Mouse (Mus musculus) forebrain, embryonic 14.5 days (tissue): Measurements from ENCODE around the gene Lif. TPM values are rescaled to one million over a fixed set of nuclear protein-coding genes. Genes with fewer than 3 reads are reported as not detected.

Source experiments
- ATAC-seq: fragments of 200-750 bp; cut with Nextera tagmentation; 2 replicates; pipeline ENCODE4 v1.8.0; 2017; ENCODE audit warnings: mild to moderate bottlenecking, moderate library complexity
- DNase-seq: peaks from one replicate; pipeline ENCODE4 v3.0.0-alpha.2; 2015; ENCODE audit warnings: low spot score
- H3K27ac ChIP-seq: fragments of 300-500 bp; sonication (generic); 2 replicates; pipeline ENCODE4 v1.5.1; 2014; ENCODE audit warnings: low read depth, mild to moderate bottlenecking, control low read depth, low read length, moderate library complexity
- H3K27me3 ChIP-seq: fragments of 300-500 bp; sonication (generic); replicated peaks from 2 replicates; pipeline ENCODE4 v1.6.1; 2014; ENCODE audit warnings: low read length, control low read depth, mixed read lengths; ENCODE audit not compliant: control insufficient read depth, insufficient read depth
- H3K36me3 ChIP-seq: fragments of 300-500 bp; sonication (generic); 2 replicates; pipeline ENCODE4 v1.6.1; 2014; ENCODE audit warnings: low read length, control low read depth; ENCODE audit not compliant: control insufficient read depth, insufficient read depth
- H3K4me1 ChIP-seq: fragments of 300-500 bp; sonication (generic); 2 replicates; pipeline ENCODE4 v1.6.1; 2014; ENCODE audit warnings: antibody characterized with exemption, low read length, control low read depth; ENCODE audit not compliant: control insufficient read depth, insufficient read depth
- H3K4me2 ChIP-seq: fragments of 300-500 bp; sonication (generic); 2 replicates; pipeline ENCODE4 v1.6.1; 2014; ENCODE audit warnings: mild to moderate bottlenecking, control low read depth, low read length
- H3K4me3 ChIP-seq: fragments of 300-500 bp; sonication (generic); 2 replicates; pipeline ENCODE4 v1.5.1; 2014; ENCODE audit warnings: low read depth, low read length, control low read depth
- H3K9ac ChIP-seq: fragments of 300-500 bp; sonication (generic); 2 replicates; pipeline ENCODE4 v1.6.1; 2014; ENCODE audit warnings: mild to moderate bottlenecking, low read length, control low read depth, moderate library complexity
- H3K9me3 ChIP-seq: fragments of 300-500 bp; sonication (generic); replicated peaks from 2 replicates; pipeline ENCODE4 v1.6.1; 2016; ENCODE audit warnings: low read length, control low read depth, mixed read lengths; ENCODE audit not compliant: control insufficient read depth
- WGBS: fragments of 180-500 bp; shearing (Covaris S2); extraction: QIAGEN DNeasy Blood & Tissue Kit; methylation state at CpG from one replicate; pipeline ENCODE4 v1.1.7; 2014; 5-methylcytosine and 5-hydroxymethylcytosine counted together
- polyA plus RNA-seq: library from polyadenylated mRNA; unstranded; fragments of >200 nt; fragmentation: Nextera tagmentation; extraction: Ambion mirVana; gene quantifications from 2 replicates; pipeline ENCODE4 v1.2.1, GENCODE M21; 2014

The Lif gene
- polyA plus RNA-seq, 1 experiment from 2014 or later, result not detected

DNA sequence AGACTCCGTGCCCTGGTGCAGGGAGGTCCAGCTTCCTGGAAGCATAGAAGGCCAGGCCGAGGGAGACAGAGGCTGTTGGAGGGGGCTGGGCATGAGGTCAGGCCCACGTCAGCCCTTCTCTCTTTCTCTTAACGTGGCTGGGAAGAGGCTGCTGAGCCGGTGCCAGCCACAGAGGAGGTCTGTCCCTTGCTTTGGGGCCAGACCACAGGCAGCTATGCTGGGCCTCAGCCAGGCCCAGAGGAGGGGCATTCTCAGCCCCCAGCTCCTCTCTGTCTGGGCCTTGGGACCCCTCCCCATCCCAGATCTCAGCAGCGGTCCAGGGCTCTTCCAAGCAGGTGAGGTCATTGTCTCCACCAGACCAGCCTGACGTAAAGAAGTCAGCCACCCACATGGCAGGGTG, 22.6 kb downstream of the Lif start:
- H3K36me3 ChIP-seq, result no peaks in the 10 kb centered on the region
- H3K4me3 ChIP-seq, result no peak overlapping the region
- H3K27ac ChIP-seq, result no peak overlapping the region
- no peak overlapping the region for H3K9ac ChIP-seq
- H3K9me3 ChIP-seq, result no peaks in the 10 kb centered on the region
- H3K4me2 ChIP-seq, result no peak overlapping the region
- no peak for DNase-seq
- no peaks in the 10 kb centered on the region for H3K4me1 ChIP-seq
- H3K27me3 ChIP-seq, result no peaks in the 10 kb centered on the region
- ATAC-seq, result no peak
- WGBS, result 45% methylated on average over 7 of the region's 7 CpGs

DNA sequence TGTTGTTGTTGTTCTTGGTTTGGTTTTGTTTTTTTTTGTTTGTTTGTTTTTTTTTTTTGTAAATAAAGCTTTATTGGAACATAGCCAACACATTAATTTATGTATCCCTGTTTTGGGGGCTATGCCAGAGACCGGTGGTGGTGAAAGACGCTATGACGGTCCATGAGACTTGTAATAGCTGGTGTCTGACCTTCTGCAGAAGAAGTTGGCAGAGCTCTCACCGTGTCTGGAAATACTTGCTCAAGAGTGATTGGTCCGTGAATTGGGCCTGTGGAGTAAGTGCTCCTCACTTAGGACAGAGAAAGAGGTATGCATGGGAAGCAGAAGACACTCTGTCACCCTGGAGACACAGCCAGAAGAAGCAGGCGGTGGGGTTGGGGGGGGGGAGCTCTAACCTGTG, 24.5 kb downstream of the Lif start:
- H3K36me3 ChIP-seq, result no peaks in the 10 kb centered on the region

DNA sequence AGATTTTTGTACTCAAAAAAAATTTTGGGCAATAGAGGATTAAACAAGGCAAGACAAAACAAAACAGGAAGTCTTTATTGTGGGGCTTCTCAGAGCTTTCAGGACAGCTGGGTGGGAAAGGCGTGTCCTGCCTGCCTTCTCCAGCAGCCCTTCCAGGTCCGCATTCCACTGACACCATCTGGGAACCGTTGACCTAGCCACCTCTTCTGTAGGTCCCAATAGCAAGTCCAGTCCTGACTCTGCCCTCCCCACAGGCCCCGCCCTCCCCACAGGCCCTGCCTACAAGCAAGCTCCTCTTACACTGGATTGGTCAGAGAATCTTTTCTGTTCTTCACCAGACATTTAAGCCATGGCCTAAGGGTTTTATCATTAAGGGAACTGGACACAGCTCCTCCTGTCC, 26.3 kb downstream of the Lif start:
- Histone ChIP-seq H3K36me3 (no peaks in the 10 kb centered on the region), H3K9ac (no peak overlapping the region), H3K4me3 (no peak overlapping the region), H3K27me3 (no peaks in the 10 kb centered on the region), H3K4me2 (no peak overlapping the region), H3K27ac (no peak overlapping the region), H3K9me3 (no peaks in the 10 kb centered on the region), H3K4me1 (no peaks in the 10 kb centered on the region)
- 28% methylated on average over 4 of the region's 4 CpGs for WGBS
- DNase-seq, result no peak
- no peak for ATAC-seq

More for the DNA sequence above, 24.5 kb downstream of the Lif start:
- ATAC-seq, result no peak
- Histone ChIP-seq H3K4me1 (no peaks in the 10 kb centered on the region), H3K4me3 (no peak overlapping the region), H3K27me3 (no peaks in the 10 kb centered on the region), H3K9me3 (no peaks in the 10 kb centered on the region), H3K9ac (no peak overlapping the region), H3K4me2 (no peak overlapping the region), H3K27ac (no peak overlapping the region)
- no peak for DNase-seq
- 88% methylated on average over 6 of the region's 6 CpGs for WGBS

DNA sequence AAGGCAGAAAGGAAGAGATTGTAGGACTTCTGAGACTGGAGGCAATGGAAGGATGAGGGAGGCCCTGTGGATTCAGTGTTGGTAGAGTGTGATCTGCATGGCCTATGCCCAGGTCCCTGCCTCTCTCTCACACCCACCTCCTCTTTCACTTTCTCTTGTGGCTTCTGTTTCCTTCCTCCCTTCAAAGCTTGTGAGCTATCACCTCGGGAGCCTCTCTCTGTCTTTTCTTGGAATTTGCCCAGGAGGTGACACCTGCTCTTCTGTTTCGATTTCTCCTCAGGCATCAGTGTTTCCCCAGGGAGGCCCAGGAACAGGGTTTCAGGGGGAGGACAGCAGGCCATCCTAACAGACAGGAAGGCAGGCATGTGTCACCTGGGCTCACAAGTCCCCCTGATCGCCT, 31.9 kb downstream of the Lif start:
- Histone ChIP-seq H3K27ac (no peak overlapping the region), H3K4me3 (no peak overlapping the region), H3K9me3 (no peaks in the 10 kb centered on the region), H3K36me3 (no peaks in the 10 kb centered on the region), H3K4me2 (no peak overlapping the region), H3K9ac (no peak overlapping the region), H3K27me3 (no peaks in the 10 kb centered on the region), H3K4me1 (no peaks in the 10 kb centered on the region)
- ATAC-seq (no peak), DNase-seq (no peak)
- 70% methylated on average over 3 of the region's 3 CpGs for WGBS

DNA sequence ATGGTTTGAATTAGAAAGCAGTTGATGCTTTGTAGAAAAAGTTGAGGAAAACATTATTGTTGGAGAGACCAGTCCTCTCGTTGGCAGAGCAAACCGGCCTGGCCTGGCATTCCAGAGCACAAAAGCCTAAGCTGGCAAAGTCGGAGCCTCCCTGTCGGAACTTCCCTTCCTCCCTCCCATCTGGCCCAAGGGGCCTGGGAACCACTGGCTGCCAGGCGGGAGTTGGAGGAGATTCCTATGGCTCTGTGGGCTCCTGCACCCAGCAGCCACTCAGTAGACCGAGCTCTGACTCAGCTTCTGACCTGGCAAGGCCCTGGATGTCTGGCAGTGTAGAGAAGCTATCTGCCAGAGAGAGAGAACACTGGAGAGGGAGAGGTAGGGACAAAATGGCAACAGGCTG, 34.3 kb downstream of the Lif start:
- Histone ChIP-seq H3K9ac (no peak overlapping the region), H3K27me3 (no peaks in the 10 kb centered on the region), H3K4me2 (no peak overlapping the region), H3K4me1 (no peaks in the 10 kb centered on the region), H3K27ac (no peak overlapping the region), H3K4me3 (no peak overlapping the region), H3K36me3 (no peaks in the 10 kb centered on the region), H3K9me3 (no peaks in the 10 kb centered on the region)
- WGBS, result 75% methylated on average over 6 of the region's 6 CpGs
- no peak for DNase-seq
- ATAC-seq, result no peak

DNA sequence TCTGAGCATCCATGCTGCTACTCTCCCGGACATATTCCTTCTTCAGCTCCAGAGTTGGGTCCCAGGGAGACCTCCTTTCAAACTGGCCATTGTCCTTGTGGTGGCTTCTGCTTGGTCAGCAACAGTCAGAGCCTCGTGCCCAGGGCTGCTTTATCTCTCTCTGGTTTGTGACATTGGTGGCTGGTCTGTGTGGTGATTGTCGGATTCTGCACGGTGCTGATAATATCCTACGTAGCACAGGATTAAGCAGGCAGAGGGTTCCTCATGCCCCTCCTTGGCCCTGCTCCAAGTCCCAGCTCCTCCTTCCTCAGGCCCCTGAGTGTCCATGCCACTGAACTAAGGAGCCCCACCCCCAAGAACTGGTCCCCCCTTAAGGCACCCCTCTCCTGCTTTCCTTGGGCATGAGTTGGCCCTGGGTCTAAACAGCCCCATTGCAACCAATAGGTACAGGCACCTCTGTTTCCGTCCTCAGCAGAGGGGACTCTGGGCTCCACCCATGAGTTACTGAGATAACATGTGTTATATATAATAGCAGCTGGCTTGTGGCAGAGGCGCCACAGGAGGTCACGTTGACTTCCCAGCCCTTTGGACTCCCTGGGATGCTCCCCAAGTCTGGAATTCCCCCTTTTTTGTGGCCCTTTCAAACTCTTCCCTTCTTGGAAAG, 35.0 kb downstream of the Lif start:
- ATAC-seq (no peak), DNase-seq (no peak)
- no peak overlapping the region for H3K4me3 ChIP-seq
- H3K27me3 ChIP-seq, result no peaks in the 10 kb centered on the region
- H3K4me1 ChIP-seq, result no peaks in the 10 kb centered on the region
- no peak overlapping the region for H3K9ac ChIP-seq
- no peaks in the 10 kb centered on the region for H3K9me3 ChIP-seq
- no peak overlapping the region for H3K27ac ChIP-seq
- no peak overlapping the region for H3K4me2 ChIP-seq
- H3K36me3 ChIP-seq, result no peaks in the 10 kb centered on the region
- WGBS, result 67% methylated on average over 8 of the region's 8 CpGs

DNA sequence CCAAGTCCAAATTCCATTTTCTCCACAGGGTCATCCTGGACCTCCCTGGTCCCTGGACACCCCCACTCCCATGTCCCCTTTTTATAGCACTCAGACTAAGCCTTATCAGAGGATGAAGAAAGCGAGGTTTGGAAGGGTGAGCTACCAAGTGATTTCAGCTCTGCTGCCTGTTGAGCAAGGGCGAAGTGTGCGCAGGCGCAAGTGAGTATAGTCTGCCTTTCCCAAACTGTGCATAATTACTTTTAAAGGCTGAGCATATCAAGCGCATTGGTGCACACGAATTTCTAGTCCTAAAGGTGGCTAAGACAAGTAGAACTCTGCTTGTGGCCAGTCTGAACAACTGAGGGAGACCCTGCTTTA, 35.5 kb downstream of the Lif start:
- Histone ChIP-seq H3K4me2 (no peak overlapping the region), H3K9me3 (no peaks in the 10 kb centered on the region), H3K27me3 (no peaks in the 10 kb centered on the region), H3K27ac (no peak overlapping the region), H3K36me3 (no peaks in the 10 kb centered on the region), H3K4me1 (no peaks in the 10 kb centered on the region), H3K4me3 (no peak overlapping the region), H3K9ac (no peak overlapping the region)
- DNase-seq, result no peak
- ATAC-seq, result no peak
- 91% methylated on average over 6 of the region's 6 CpGs for WGBS

DNA sequence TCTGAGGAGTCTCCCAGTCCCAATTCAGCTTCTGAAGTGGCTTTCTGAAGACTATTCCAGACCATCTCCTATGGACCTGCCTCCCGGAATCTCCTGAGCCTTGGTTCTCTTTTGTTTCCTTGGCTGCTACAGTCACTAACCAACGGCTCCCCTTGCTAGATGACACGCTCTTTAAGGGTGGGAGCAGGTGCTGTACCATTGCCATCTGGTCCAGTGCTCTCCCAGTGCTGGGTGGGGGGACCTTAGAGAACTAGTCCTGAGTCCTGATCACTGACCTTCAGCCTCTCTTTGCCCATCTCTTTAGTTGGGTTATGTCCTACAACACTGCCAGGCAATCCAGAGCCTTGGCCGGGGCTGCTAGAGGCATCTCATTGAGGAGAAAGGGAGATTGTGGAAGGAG, 36.1 kb downstream of the Lif start:
- ATAC-seq (no peak), DNase-seq (no peak)
- Histone ChIP-seq H3K4me3 (no peak overlapping the region), H3K36me3 (no peaks in the 10 kb centered on the region), H3K9ac (no peak overlapping the region), H3K27ac (no peak overlapping the region), H3K9me3 (no peaks in the 10 kb centered on the region), H3K4me1 (no peaks in the 10 kb centered on the region), H3K4me2 (no peak overlapping the region), H3K27me3 (no peaks in the 10 kb centered on the region)
- 85% methylated on average over 4 of the region's 4 CpGs for WGBS

DNA sequence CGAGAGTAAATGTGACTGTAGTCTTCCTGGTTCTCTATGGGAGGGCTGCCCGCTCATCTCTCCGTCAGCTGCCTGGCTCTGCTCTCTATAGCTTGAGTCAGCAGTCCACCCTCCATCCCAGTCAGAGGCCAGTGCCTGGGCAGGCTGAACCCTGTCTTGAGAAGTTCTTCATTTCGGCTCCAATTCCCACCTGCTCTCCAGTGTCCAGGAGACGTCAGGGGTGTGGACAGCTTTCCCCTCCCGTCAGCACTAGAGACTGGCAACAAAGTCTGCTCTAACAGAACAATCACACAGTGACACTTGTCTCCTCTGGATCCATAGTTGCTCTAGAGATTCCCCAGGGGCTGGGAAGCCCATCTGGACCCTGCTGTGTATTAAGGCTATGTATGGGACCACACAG, 36.7 kb downstream of the Lif start:
- H3K36me3 ChIP-seq, result no peaks in the 10 kb centered on the region
- no peaks in the 10 kb centered on the region for H3K9me3 ChIP-seq
- H3K27me3 ChIP-seq, result no peaks in the 10 kb centered on the region
- WGBS, result 88% methylated on average over 6 of the region's 6 CpGs
- no peaks in the 10 kb centered on the region for H3K4me1 ChIP-seq
- H3K27ac ChIP-seq, result no peak overlapping the region
- no peak for ATAC-seq
- H3K4me3 ChIP-seq, result no peak overlapping the region
- no peak overlapping the region for H3K4me2 ChIP-seq
- no peak overlapping the region for H3K9ac ChIP-seq
- DNase-seq, result no peak
